Comparison of ENCODE assay signal across 7 mouse cellular contexts in genomic region chr6:37419445-37419941, GRCm38 (mm10). TPM values are rescaled to one million over a fixed set of nuclear protein-coding genes. Genes with fewer than 3 reads are reported as not detected.
DNase-seq lines count a peak whose midpoint lies in the region; ATAC-seq lines count a peak whose summit lies in the region.

No protein-coding gene starts in this region.

- 90% methylated on average over 17 of the region's 17 CpGs for WGBS in midbrain, embryonic 11.5 days

- no peak overlapping the region for H3K27ac ChIP-seq in midbrain, embryonic 11.5 days (ENCODE audit: low read depth, low read length)

- no peak for ATAC-seq in midbrain, embryonic 11.5 days (ENCODE audit: low FRiP score)

- DNase-seq in thymus, postnatal 14 days: peak; percentile 11
- DNase-seq in thymus, postnatal 10 days (ENCODE audit: low spot score in 2 of 2): no peak
- DNase-seq in frontal cortex, postnatal 25 days (ENCODE audit: low spot score in 2 of 2): peak; percentile 64 to 78
- DNase-seq in heart, postnatal 4 days: peak; percentile 69
- peak; percentile 89 to 94 for DNase-seq in left cerebral cortex, adult 9 months (ENCODE audit: low spot score in 2 of 2)
- peak; percentile 17 for DNase-seq in splenic B cell, adult 2 months (ENCODE audit: low read depth, low spot score)
- no peak for DNase-seq in midbrain, embryonic 11.5 days (ENCODE audit: low spot score, missing footprints)

- no peak overlapping the region for H3K4me3 ChIP-seq in midbrain, embryonic 11.5 days (ENCODE audit: low read depth, low read length)

- H3K4me2 ChIP-seq in midbrain, embryonic 11.5 days: no peak overlapping the region

- no peaks in the 10 kb centered on the region for H3K4me1 ChIP-seq in midbrain, embryonic 11.5 days (ENCODE audit: control insufficient read depth, insufficient read depth, low read length)

- H3K27me3 ChIP-seq in splenic B cell, adult 2 months (ENCODE audit: control insufficient read depth, insufficient read depth, low read length, poor library complexity, severe bottlenecking): no peaks in the 10 kb centered on the region
- H3K27me3 ChIP-seq in midbrain, embryonic 11.5 days (ENCODE audit: control insufficient read depth, insufficient read depth, low read length): no peaks in the 10 kb centered on the region

- no peaks in the 10 kb centered on the region for H3K36me3 ChIP-seq in splenic B cell, adult 2 months (ENCODE audit: control insufficient read depth, insufficient read depth, low read length, poor library complexity, severe bottlenecking)
- H3K36me3 ChIP-seq in midbrain, embryonic 11.5 days (ENCODE audit: control insufficient read depth, insufficient read depth, low read length): no peaks in the 10 kb centered on the region

- no peak overlapping the region for H3K9ac ChIP-seq in midbrain, embryonic 11.5 days (ENCODE audit: low read length)

- H3K9me3 ChIP-seq in midbrain, embryonic 11.5 days (ENCODE audit: control insufficient read depth, low read length): no peaks in the 10 kb centered on the region

RNA-seq across cellular contexts. Expression of gene Creb3l2, which starts 22.5 kb away (rescaled TPM):
- 10 to 100 TPM; 61.7 to 66.7 TPM for total RNA-seq in heart, postnatal 4 days (2021)
- polyA plus RNA-seq in midbrain, embryonic 11.5 days (2014; fragmentation: Nextera tagmentation; extraction: Ambion mirVana): 4.9 and 5.5 TPM in 2 replicates

Comparison
In these comparisons a context has a peak if more than half of its experiments do, and no peak if none do; other contexts are left out.
1. DNase-seq: peak in thymus, postnatal 14 days (single experiment), frontal cortex, postnatal 25 days (2 of 2), heart, postnatal 4 days (single experiment), left cerebral cortex, adult 9 months (2 of 2) and splenic B cell, adult 2 months (single experiment); none in thymus, postnatal 10 days (0 of 2) and midbrain, embryonic 11.5 days (single experiment).